Mouse (Mus musculus): ENCODE results near the gene Slc39a8. TPM values are rescaled to one million over a fixed set of nuclear protein-coding genes. Genes with fewer than 3 reads are reported as not detected.

Slc39a8 gene
- polyA plus RNA-seq, 1 experiment from 2014 or later, result 15.2 TPM

- Histone ChIP-seq H3K4me3 (ENCODE audit: low read length) (no peak overlapping the region), H3K4me2 (replicated peaks; ENCODE audit: low read depth, low read length) (no peak overlapping the region), H3K9me3 (ENCODE audit: control insufficient read depth, low read length) (no peaks in the 10 kb centered on the region), H3K36me3 (ENCODE audit: control insufficient read depth, insufficient read depth, low read length) (no peaks in the 10 kb centered on the region), H3K27me3 (ENCODE audit: control insufficient read depth, insufficient read depth, low read length) (no peaks in the 10 kb centered on the region), H3K9ac (ENCODE audit: low read depth, low read length) (no peak overlapping the region), H3K4me1 (ENCODE audit: control insufficient read depth, insufficient read depth, low read length) (0 out of 2 replicates have a peak, but pooled peaks cover 3% of the 10 kb centered on the region), H3K27ac (ENCODE audit: low read depth, low read length) (no peak overlapping the region)
- 78% methylated on average over 6 of the region's 6 CpGs for WGBS
- ATAC-seq (ENCODE audit: low FRiP score, low TSS enrichment), result no peak
Measured at GRCm38 (mm10) chr3:135854985-135855340, 29.9 kb downstream of the Slc39a8 start.

DNA sequence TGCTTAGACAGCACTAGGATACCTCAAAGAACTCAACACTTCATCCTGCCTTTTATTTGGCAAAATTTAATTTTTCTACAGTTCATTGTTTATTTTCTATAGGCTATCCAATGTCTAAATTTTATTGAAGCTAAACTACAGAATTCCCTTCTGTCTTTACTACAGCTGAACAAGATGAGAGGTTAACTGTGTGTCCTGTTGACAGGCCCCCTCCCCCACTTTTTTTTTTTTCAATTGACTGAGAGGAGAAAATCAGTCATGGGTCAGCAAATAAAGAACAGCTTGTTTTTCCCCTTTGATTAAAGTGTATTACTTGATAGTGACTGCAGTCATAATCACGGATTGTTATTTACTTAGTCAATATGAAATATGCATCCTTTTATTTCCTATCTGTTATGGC lies 31.2 kb downstream of the Slc39a8 start:
- Histone ChIP-seq H3K4me3 (ENCODE audit: low read length) (no peak overlapping the region), H3K4me1 (ENCODE audit: control insufficient read depth, insufficient read depth, low read length) (0 out of 2 replicates have a peak, but pooled peaks cover 3% of the 10 kb centered on the region), H3K9ac (ENCODE audit: low read depth, low read length) (no peak overlapping the region), H3K4me2 (replicated peaks; ENCODE audit: low read depth, low read length) (no peak overlapping the region), H3K9me3 (ENCODE audit: control insufficient read depth, low read length) (no peaks in the 10 kb centered on the region), H3K27ac (ENCODE audit: low read depth, low read length) (no peak overlapping the region), H3K27me3 (ENCODE audit: control insufficient read depth, insufficient read depth, low read length) (no peaks in the 10 kb centered on the region), H3K36me3 (ENCODE audit: control insufficient read depth, insufficient read depth, low read length) (no peaks in the 10 kb centered on the region)
- ATAC-seq (ENCODE audit: low FRiP score, low TSS enrichment), result no peak
- WGBS, result 33% methylated on average over 1 of the region's 1 CpGs

- 33% methylated on average over 5 of the region's 5 CpGs for WGBS
- Histone ChIP-seq H3K9ac (ENCODE audit: low read depth, low read length) (no peak overlapping the region), H3K27me3 (ENCODE audit: control insufficient read depth, insufficient read depth, low read length) (no peaks in the 10 kb centered on the region), H3K4me3 (ENCODE audit: low read length) (no peak overlapping the region), H3K9me3 (ENCODE audit: control insufficient read depth, low read length) (no peaks in the 10 kb centered on the region), H3K27ac (ENCODE audit: low read depth, low read length) (no peak overlapping the region), H3K36me3 (ENCODE audit: control insufficient read depth, insufficient read depth, low read length) (no peaks in the 10 kb centered on the region), H3K4me1 (ENCODE audit: control insufficient read depth, insufficient read depth, low read length) (0 out of 2 replicates have a peak, but pooled peaks cover 3% of the 10 kb centered on the region), H3K4me2 (replicated peaks; ENCODE audit: low read depth, low read length) (no peak overlapping the region)
- ATAC-seq (ENCODE audit: low FRiP score, low TSS enrichment), result peak; percentile 64; the same call in 1 of the 2 replicates
Measured at GRCm38 (mm10) chr3:135857134-135857533, 32.1 kb downstream of the Slc39a8 start.

DNA sequence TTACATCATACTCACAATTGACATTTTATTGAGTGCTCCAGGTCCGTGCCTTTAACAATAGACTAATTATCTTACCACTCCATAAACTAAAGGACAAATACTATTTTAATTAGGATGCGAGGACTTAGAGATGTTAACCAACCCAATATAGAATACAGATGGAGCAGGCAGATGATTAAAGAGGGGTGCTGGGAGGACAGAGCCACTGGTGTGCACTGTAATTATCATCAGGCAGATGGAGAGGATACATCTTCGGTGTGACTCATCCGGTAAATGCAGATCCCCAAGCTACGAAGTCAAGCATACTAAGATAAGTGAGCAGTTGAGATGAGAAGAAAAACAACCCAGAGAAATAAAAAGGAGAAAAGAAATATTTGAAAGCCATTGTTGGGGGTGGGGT lies 34.4 kb downstream of the Slc39a8 start:
- H3K36me3 ChIP-seq (ENCODE audit: control insufficient read depth, insufficient read depth, low read length), result no peaks in the 10 kb centered on the region
- H3K9me3 ChIP-seq (ENCODE audit: control insufficient read depth, low read length), result no peaks in the 10 kb centered on the region
- 0 out of 2 replicates have a peak, but pooled peaks cover 3% of the 10 kb centered on the region for H3K4me1 ChIP-seq (ENCODE audit: control insufficient read depth, insufficient read depth, low read length)
- no peaks in the 10 kb centered on the region for H3K27me3 ChIP-seq (ENCODE audit: control insufficient read depth, insufficient read depth, low read length)
- H3K4me2 ChIP-seq (replicated peaks; ENCODE audit: low read depth, low read length), result no peak overlapping the region
- H3K9ac ChIP-seq (ENCODE audit: low read depth, low read length), result no peak overlapping the region
- no peak overlapping the region for H3K4me3 ChIP-seq (ENCODE audit: low read length)
- no peak for ATAC-seq (ENCODE audit: low FRiP score, low TSS enrichment)
- 92% methylated on average over 5 of the region's 5 CpGs for WGBS
- no peak overlapping the region for H3K27ac ChIP-seq (ENCODE audit: low read depth, low read length)

DNA sequence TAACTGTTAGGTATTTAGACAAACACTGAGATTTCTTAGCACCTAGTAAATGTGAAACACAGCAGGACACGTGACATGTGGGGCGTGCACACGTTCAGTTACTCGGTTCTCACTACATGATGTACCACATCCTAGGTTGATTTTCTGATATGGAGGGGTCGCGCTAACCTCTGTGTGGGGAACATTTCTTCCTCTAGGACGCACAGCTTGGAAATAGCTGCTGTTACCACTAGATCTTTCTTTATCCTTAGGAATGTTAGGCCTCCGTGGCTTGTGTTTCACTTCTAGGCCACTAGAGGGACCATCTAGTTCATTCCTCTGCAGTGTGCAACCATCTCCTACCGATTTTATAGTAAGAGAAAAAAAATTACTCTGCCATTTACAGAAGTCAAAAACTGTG lies 37.7 kb downstream of the Slc39a8 start:
- 52% methylated on average over 9 of the region's 9 CpGs for WGBS
- no peak overlapping the region for H3K4me3 ChIP-seq (ENCODE audit: low read length)
- H3K27me3 ChIP-seq (ENCODE audit: control insufficient read depth, insufficient read depth, low read length), result no peaks in the 10 kb centered on the region
- H3K9ac ChIP-seq (ENCODE audit: low read depth, low read length), result no peak overlapping the region
- no peaks in the 10 kb centered on the region for H3K4me1 ChIP-seq (ENCODE audit: control insufficient read depth, insufficient read depth, low read length)
- no peaks in the 10 kb centered on the region for H3K36me3 ChIP-seq (ENCODE audit: control insufficient read depth, insufficient read depth, low read length)
- H3K9me3 ChIP-seq (ENCODE audit: control insufficient read depth, low read length), result no peaks in the 10 kb centered on the region
- no peak overlapping the region for H3K4me2 ChIP-seq (replicated peaks; ENCODE audit: low read depth, low read length)
- no peak overlapping the region for H3K27ac ChIP-seq (ENCODE audit: low read depth, low read length)
- ATAC-seq (ENCODE audit: low FRiP score, low TSS enrichment), result peak; percentile 78; the same call in 1 of the 2 replicates

- WGBS, result 62% methylated on average over 4 of the region's 4 CpGs
- H3K9ac ChIP-seq (ENCODE audit: low read depth, low read length), result no peak overlapping the region
- H3K4me3 ChIP-seq (ENCODE audit: low read length), result no peak overlapping the region
- no peaks in the 10 kb centered on the region for H3K36me3 ChIP-seq (ENCODE audit: control insufficient read depth, insufficient read depth, low read length)
- H3K9me3 ChIP-seq (ENCODE audit: control insufficient read depth, low read length), result no peaks in the 10 kb centered on the region
- no peak overlapping the region for H3K4me2 ChIP-seq (replicated peaks; ENCODE audit: low read depth, low read length)
- no peaks in the 10 kb centered on the region for H3K4me1 ChIP-seq (ENCODE audit: control insufficient read depth, insufficient read depth, low read length)
- no peak for ATAC-seq (ENCODE audit: low FRiP score, low TSS enrichment)
- H3K27ac ChIP-seq (ENCODE audit: low read depth, low read length), result no peak overlapping the region
- H3K27me3 ChIP-seq (ENCODE audit: control insufficient read depth, insufficient read depth, low read length), result no peaks in the 10 kb centered on the region
Measured at GRCm38 (mm10) chr3:135869041-135869440, 44.0 kb downstream of the Slc39a8 start.

- Histone ChIP-seq H3K4me2 (replicated peaks; ENCODE audit: low read depth, low read length) (no peak overlapping the region), H3K4me3 (ENCODE audit: low read length) (no peak overlapping the region), H3K4me1 (ENCODE audit: control insufficient read depth, insufficient read depth, low read length) (no peaks in the 10 kb centered on the region), H3K27me3 (ENCODE audit: control insufficient read depth, insufficient read depth, low read length) (no peaks in the 10 kb centered on the region), H3K9me3 (ENCODE audit: control insufficient read depth, low read length) (no peaks in the 10 kb centered on the region), H3K27ac (ENCODE audit: low read depth, low read length) (no peak overlapping the region), H3K9ac (ENCODE audit: low read depth, low read length) (no peak overlapping the region), H3K36me3 (ENCODE audit: control insufficient read depth, insufficient read depth, low read length) (no peaks in the 10 kb centered on the region)
- WGBS, result 87% methylated on average over 5 of the region's 5 CpGs
- no peak for ATAC-seq (ENCODE audit: low FRiP score, low TSS enrichment)
Measured at GRCm38 (mm10) chr3:135872325-135872724, 47.2 kb downstream of the Slc39a8 start.

GRCm38 (mm10) chr3:135873596-135873995 lies 48.5 kb downstream of the Slc39a8 start:
- H3K9me3 ChIP-seq (ENCODE audit: control insufficient read depth, low read length), result no peaks in the 10 kb centered on the region

DNA sequence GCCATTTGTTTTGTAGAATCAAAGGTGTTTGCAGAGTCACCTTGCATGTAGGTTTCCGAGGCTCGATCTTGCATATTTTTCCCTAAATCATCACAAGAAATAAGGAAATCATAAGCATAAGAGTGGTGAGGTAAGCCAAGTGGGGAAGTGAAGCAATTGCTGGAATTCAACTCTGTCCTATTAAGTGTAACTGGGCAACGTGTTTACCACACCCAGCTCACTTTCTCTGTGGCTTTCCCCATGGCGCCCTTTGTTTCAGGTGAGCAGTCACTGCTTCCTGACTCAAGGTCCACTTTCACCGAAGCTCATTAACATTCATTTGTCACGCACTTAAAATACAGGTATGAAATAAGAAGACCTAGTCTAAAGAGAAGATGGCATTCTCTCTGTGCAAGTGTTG lies 53.0 kb downstream of the Slc39a8 start:
- H3K4me2 ChIP-seq (replicated peaks; ENCODE audit: low read depth, low read length), result no peak overlapping the region
- H3K9ac ChIP-seq (ENCODE audit: low read depth, low read length), result no peak overlapping the region
- no peak overlapping the region for H3K27ac ChIP-seq (ENCODE audit: low read depth, low read length)
- no peak for ATAC-seq (ENCODE audit: low FRiP score, low TSS enrichment)
- H3K4me1 ChIP-seq (ENCODE audit: control insufficient read depth, insufficient read depth, low read length), result no peaks in the 10 kb centered on the region
- WGBS, result 87% methylated on average over 6 of the region's 6 CpGs
- H3K27me3 ChIP-seq (ENCODE audit: control insufficient read depth, insufficient read depth, low read length), result no peaks in the 10 kb centered on the region
- H3K9me3 ChIP-seq (ENCODE audit: control insufficient read depth, low read length), result no peaks in the 10 kb centered on the region
- H3K4me3 ChIP-seq (ENCODE audit: low read length), result no peak overlapping the region
- no peaks in the 10 kb centered on the region for H3K36me3 ChIP-seq (ENCODE audit: control insufficient read depth, insufficient read depth, low read length)

More at GRCm38 (mm10) chr3:135873596-135873995, 48.5 kb downstream of the Slc39a8 start:
- Histone ChIP-seq H3K36me3 (ENCODE audit: control insufficient read depth, insufficient read depth, low read length) (no peaks in the 10 kb centered on the region), H3K27me3 (ENCODE audit: control insufficient read depth, insufficient read depth, low read length) (no peaks in the 10 kb centered on the region), H3K9ac (ENCODE audit: low read depth, low read length) (no peak overlapping the region), H3K4me2 (replicated peaks; ENCODE audit: low read depth, low read length) (no peak overlapping the region), H3K4me1 (ENCODE audit: control insufficient read depth, insufficient read depth, low read length) (no peaks in the 10 kb centered on the region), H3K4me3 (ENCODE audit: low read length) (no peak overlapping the region), H3K27ac (ENCODE audit: low read depth, low read length) (no peak overlapping the region)
- WGBS, result 68% methylated on average over 3 of the region's 3 CpGs
- no peak for ATAC-seq (ENCODE audit: low FRiP score, low TSS enrichment)
